Mouse (Mus musculus) neural tube, embryonic 11.5 days (tissue): ENCODE data around the gene Vmn1r84. TPM values are rescaled to one million over a fixed set of nuclear protein-coding genes. Genes with fewer than 3 reads are reported as not detected.

Experiments
- ATAC-seq: fragments of 200-750 bp; cut with Nextera tagmentation; 2 replicates; pipeline ENCODE4 v1.8.0; 2017; ENCODE audit warnings: moderate number of reproducible peaks, mild to moderate bottlenecking, moderate TSS enrichment, moderate library complexity; ENCODE audit not compliant: insufficient read depth, low FRiP score, low TSS enrichment
- DNase-seq: peaks from one replicate; pipeline ENCODE4 v3.0.0-alpha.2; 2015; ENCODE audit warnings: low spot score
- H3K27ac ChIP-seq: fragments of 300-500 bp; sonication (generic); 2 replicates; pipeline ENCODE4 v1.5.1; 2014; ENCODE audit warnings: low read depth, mild to moderate bottlenecking, low read length
- H3K27me3 ChIP-seq: fragments of 300-500 bp; sonication (generic); 2 replicates; pipeline ENCODE4 v1.6.1; 2014; ENCODE audit warnings: mild to moderate bottlenecking, low read length, mixed read lengths; ENCODE audit not compliant: control insufficient read depth, insufficient read depth
- H3K36me3 ChIP-seq: fragments of 300-500 bp; sonication (generic); 2 replicates; pipeline ENCODE4 v1.6.1; 2014; ENCODE audit warnings: mild to moderate bottlenecking, low read length, moderate library complexity, mixed read lengths; ENCODE audit not compliant: control insufficient read depth, insufficient read depth
- H3K4me1 ChIP-seq: fragments of 300-500 bp; sonication (generic); 2 replicates; pipeline ENCODE4 v1.6.1; 2014; ENCODE audit warnings: low read length, mixed read lengths; ENCODE audit not compliant: control insufficient read depth, insufficient read depth
- H3K4me2 ChIP-seq: fragments of 300-500 bp; sonication (generic); 2 replicates; pipeline ENCODE4 v1.6.1; 2014; ENCODE audit warnings: low read depth, mild to moderate bottlenecking, moderate library complexity
- H3K4me3 ChIP-seq: fragments of 300-500 bp; sonication (generic); 2 replicates; pipeline ENCODE4 v1.5.1; 2014; ENCODE audit warnings: low read depth, low read length
- H3K9ac ChIP-seq: fragments of 300-500 bp; sonication (generic); 2 replicates; pipeline ENCODE4 v1.6.1; 2014; ENCODE audit warnings: mild to moderate bottlenecking, low read length
- H3K9me3 ChIP-seq: fragments of 300-500 bp; sonication (generic); 2 replicates; pipeline ENCODE4 v1.6.1; 2016; ENCODE audit warnings: low read length; ENCODE audit not compliant: control insufficient read depth
- WGBS: fragments of 180-500 bp; shearing (Covaris S2); extraction: QIAGEN DNeasy Blood & Tissue Kit; methylation state at CpG from one replicate; pipeline ENCODE4 v1.1.7; 2014; 5-methylcytosine and 5-hydroxymethylcytosine counted together
- microRNA-seq: library from miRNA; unstranded; fragments of <30 nt; microRNA quantifications from one replicate; pipeline ENCODE4, GENCODE M21; 2016
- polyA plus RNA-seq: library from polyadenylated mRNA; unstranded; fragments of >200 nt; fragmentation: Nextera tagmentation; extraction: Ambion mirVana; gene quantifications from 2 replicates; pipeline ENCODE4 v1.2.1, GENCODE M21; 2014

The Vmn1r84 gene
- polyA plus RNA-seq = not detected in 2 replicates

DNA sequence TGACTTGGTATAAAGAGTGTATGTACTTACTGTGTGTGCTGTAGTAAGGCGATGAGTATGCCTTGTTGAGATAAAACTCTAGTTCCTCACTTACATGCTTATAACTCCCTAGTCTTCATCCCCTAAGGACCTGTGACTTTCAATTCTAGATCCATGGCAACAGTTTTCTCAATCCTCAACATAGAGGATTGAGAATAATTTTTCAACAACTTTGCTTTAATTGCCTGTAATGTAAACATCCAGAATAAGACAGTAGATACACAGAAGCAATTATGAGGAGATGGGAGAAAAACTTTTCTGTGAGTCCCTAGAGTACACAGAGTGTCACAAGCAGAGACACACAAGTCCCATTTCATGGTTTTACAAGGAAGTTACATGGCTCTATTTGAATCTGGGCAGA, at the start of gene Vmn1r84:
Gene Vmn1r84, minus strand, starts transcription at position 101 of the 400 bp plus-strand sequence.
- Histone ChIP-seq H3K36me3 (no peaks in the 10 kb centered on the region), H3K27me3 (no peaks in the 10 kb centered on the region), H3K4me2 (no peak within 1 kb of the TSS), H3K9ac (no peak within 1 kb of the TSS), H3K9me3 (no peaks in the 10 kb centered on the region), H3K27ac (no peak within 1 kb of the TSS), H3K4me3 (no peak within 1 kb of the TSS), H3K4me1 (no peaks in the 10 kb centered on the region)
- 59% methylated on average over 1 of the region's 1 CpGs for WGBS
- ATAC-seq = no peak
- DNase-seq = no peak

DNA sequence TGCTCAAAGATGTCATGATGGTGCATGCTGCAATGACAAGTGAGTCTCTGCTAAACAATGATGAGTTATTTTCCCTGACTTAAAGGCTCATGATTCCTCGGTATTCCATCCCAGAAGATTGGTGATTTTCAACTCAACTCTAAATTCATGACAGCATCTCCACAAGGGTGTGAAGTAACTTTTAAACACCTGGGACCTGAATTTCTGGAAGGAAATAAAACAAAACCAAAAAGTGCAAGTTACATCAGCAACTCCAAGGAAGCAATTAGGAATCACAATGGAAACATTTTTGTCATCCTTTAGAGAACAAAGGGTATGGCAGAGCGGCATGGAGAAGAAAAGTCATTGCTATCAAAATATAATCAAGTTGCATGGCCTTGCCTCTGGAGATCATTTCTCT, 39.7 kb downstream of the Vmn1r84 start, which contains the start of gene Vmn1r83:
Gene Vmn1r83, minus strand, starts transcription at position 101 of the 400 bp plus-strand sequence.
- 84% methylated on average over 2 of the region's 2 CpGs for WGBS
- Histone ChIP-seq H3K4me1 (no peaks in the 10 kb centered on the region), H3K9me3 (peaks cover 7% of the 10 kb centered on the region; the same call in 1 of the 2 replicates), H3K27me3 (no peaks in the 10 kb centered on the region), H3K27ac (no peak within 1 kb of the TSS), H3K4me2 (no peak within 1 kb of the TSS), H3K9ac (no peak within 1 kb of the TSS), H3K4me3 (no peak within 1 kb of the TSS), H3K36me3 (no peaks in the 10 kb centered on the region)
- DNase-seq (no peak), ATAC-seq (no peak)

Small RNA genes lying within 50 kb of the gene (microRNA-seq; reads per million reads assigned to microRNA genes)
- not detected for gene Gm23521

Other genes starting within 250 kb of the Vmn1r84 start
- gene Vmn1r78, start 219.0 kb downstream of the Vmn1r84 start, polyA plus RNA-seq = not detected in 2 replicates
- gene Vmn1r79, start 198.0 kb downstream of the Vmn1r84 start, polyA plus RNA-seq = not detected in 2 replicates
- gene Vmn1r80, start 180.0 kb downstream of the Vmn1r84 start, polyA plus RNA-seq = not detected in 2 replicates
- gene Vmn1r81, start 101.0 kb downstream of the Vmn1r84 start, polyA plus RNA-seq = not detected in 2 replicates
- not detected in 2 replicates for gene Vmn1r82, start 68.8 kb downstream of the Vmn1r84 start, polyA plus RNA-seq
- not detected in 2 replicates for gene Vmn1r83, start 39.8 kb downstream of the Vmn1r84 start, polyA plus RNA-seq
- gene Zfp551, start 53.5 kb upstream of the Vmn1r84 start, polyA plus RNA-seq = 4.0 and 5.2 TPM in 2 replicates
- gene Zfp606, start 109.0 kb upstream of the Vmn1r84 start, polyA plus RNA-seq = 46.7 and 48.0 TPM in 2 replicates
- not detected in 2 replicates for gene 2900092C05Rik, start 143.2 kb upstream of the Vmn1r84 start, polyA plus RNA-seq
- 0.01 TPM in 1 of 2 replicates, not detected in the other for gene Vmn2r53, start 239.5 kb upstream of the Vmn1r84 start, polyA plus RNA-seq